Mouse (Mus musculus) central nervous system, embryonic 11.5 days (tissue): ENCODE results near the gene Nutm1. TPM values are rescaled to one million over a fixed set of nuclear protein-coding genes. Genes with fewer than 3 reads are reported as not detected.

Experiments used
- polyA plus RNA-seq: library from polyadenylated mRNA; depleted of rRNA; stranded (reverse); fragments of >200 nt; gene quantifications from 2 replicates; pipeline ENCODE4 v1.2.3, GENCODE M21; 2012; rRNA removed

Nutm1 gene
- polyA plus RNA-seq = not detected in 2 replicates

DNA sequence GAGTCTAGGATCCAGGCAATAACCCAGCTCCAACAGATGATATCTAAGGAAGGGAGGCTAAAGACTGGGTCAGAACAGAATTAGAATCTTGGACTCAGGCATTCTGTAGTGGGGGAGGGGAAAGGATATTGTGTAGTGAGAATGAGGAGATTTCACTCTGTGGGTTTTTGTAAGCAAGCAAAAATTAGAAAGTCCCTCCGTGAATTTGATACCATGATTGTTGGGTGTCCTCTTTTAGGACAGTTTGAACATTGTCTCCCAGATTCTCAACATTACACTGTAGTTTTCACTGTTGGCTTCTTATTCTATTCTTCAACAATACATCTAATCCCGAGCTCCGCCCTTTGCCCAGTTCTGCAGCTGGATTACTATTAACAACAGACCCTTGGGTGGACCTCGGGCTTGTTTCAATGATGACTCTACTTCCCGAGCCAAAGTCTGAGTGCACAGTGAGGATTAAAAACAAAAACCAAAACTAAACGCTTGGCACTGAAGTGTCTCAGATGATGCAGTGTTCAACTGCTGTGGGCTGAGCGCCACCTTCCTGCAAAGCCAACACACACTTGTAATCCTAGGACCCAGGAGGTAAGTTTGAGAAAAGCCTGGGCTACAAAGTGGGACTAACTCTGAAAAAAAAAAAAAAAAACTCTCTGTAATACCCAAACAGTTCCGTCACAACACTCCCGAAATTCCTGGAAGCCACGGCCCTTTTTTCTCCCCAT, at the start of gene Nutm1:
Nutm1 (minus strand) TSS at position 51 of the 722 bp plus-strand sequence.

DNA sequence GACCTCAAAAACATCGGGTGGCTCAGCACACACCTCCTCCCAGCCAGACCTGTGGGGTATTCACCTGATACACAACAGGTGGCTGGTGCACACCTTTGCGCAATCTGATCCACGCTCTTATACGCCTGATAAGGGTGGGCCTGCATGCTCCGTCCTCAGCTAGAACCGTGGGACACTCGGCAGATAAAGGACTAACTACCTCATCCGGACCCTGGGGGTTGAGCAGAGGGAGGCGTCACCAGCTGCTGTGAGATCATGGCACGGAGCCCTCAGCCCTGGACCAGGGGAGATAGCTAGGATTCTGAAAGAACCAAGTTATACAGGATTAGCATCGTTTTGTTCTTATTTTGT, 7.1 kb upstream of the Nutm1 start, which contains the start of gene Gm21985:
Gm21985 (plus strand) TSS at position 73 of the 351 bp plus-strand sequence.

GRCm38 (mm10) chr2:112265448-112266241, 6.6 kb upstream of the Nutm1 start, which contains the start of gene Slc12a6:
Gene Slc12a6, plus strand, starts transcription at chr2:112265825.

DNA sequence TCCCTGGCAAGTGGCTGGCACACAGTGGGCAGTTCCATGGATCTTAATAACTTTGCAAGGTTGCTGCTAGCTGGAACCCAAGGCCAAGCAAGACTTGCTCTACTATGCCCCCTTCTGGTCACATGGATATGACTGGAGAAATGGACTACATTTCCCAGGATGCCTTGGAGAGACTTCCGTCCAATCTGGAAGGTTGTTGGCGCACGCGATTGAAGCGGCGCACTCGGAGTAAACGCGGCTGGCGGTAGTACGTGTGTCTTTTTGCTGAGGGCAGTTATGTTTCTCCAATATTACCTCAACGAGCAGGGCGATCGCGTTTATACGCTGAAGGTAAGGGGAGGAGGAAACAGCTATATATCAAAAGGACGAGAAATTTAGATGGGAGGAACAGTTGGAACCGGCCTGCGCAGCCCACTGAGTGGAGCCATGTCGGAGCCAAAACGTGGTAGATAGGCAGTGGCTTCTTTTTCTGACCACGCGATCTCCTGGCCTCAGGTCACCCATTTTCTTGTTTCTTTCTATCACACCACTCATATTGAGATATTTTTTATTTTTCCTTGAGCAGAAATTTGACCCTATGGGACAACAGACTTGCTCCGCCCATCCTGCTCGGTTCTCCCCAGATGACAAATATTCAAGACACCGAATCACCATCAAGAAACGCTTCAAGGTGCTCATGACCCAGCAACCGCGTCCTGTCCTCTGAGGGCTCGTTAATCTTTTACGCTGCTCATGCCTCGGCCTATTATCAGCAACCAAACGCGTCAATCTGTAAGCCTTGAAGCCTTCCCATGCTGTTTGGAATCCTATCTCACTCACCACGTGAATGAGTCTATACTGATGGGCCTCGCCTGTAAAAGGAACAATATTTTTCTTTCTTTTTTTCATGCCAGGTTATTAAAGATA, 2.9 kb upstream of the Nutm1 start, which contains the start of gene Nop10:
Nop10 (plus strand) TSS at position 179 of the 906 bp plus-strand sequence.

GRCm38 (mm10) chr2:112239212-112239934, 19.7 kb downstream of the Nutm1 start, which contains the start of gene Lpcat4:
Gene Lpcat4, plus strand, starts transcription at chr2:112239468.

Other genes with a start within 250 kb of the Nutm1 start
- not detected in 2 replicates for gene Olfr1310, start 246.6 kb downstream of the Nutm1 start, polyA plus RNA-seq
- not detected in 2 replicates for gene Olfr1311, start 234.9 kb downstream of the Nutm1 start, polyA plus RNA-seq
- not detected in 2 replicates for gene Olfr1312, start 209.1 kb downstream of the Nutm1 start, polyA plus RNA-seq
- not detected in 2 replicates for gene Olfr1313, start 181.4 kb downstream of the Nutm1 start, polyA plus RNA-seq
- gene Olfr1314, start 162.5 kb downstream of the Nutm1 start, polyA plus RNA-seq = not detected in 2 replicates
- not detected in 2 replicates for gene Olfr1315-ps1, start 143.9 kb downstream of the Nutm1 start, polyA plus RNA-seq
- gene Olfr1316, start 124.3 kb downstream of the Nutm1 start, polyA plus RNA-seq = not detected in 2 replicates
- not detected in 2 replicates for gene Olfr1317, start 119.0 kb downstream of the Nutm1 start, polyA plus RNA-seq
- not detected in 2 replicates for gene Olfr1318, start 105.1 kb downstream of the Nutm1 start, polyA plus RNA-seq
- gene Lpcat4, start 19.8 kb downstream of the Nutm1 start, polyA plus RNA-seq = 30.2 and 30.4 TPM in 2 replicates
- gene Nop10, start 2.6 kb upstream of the Nutm1 start, polyA plus RNA-seq = 48.0 and 121 TPM in 2 replicates
- 26.2 and 33.4 TPM in 2 replicates for gene Slc12a6, start 6.5 kb upstream of the Nutm1 start, polyA plus RNA-seq
- 0.04 TPM in 1 of 2 replicates, not detected in the other for gene Gm21985, start 7.0 kb upstream of the Nutm1 start, polyA plus RNA-seq
- 70.2 and 79.5 TPM in 2 replicates for gene Emc4, start 108.7 kb upstream of the Nutm1 start, polyA plus RNA-seq
- gene Katnbl1, start 119.9 kb upstream of the Nutm1 start, polyA plus RNA-seq = 11.0 and 24.0 TPM in 2 replicates
- gene Emc7, start 195.7 kb upstream of the Nutm1 start, polyA plus RNA-seq = 6.9 and 8.7 TPM in 2 replicates
- gene Chrm5, start 221.5 kb upstream of the Nutm1 start, polyA plus RNA-seq = not detected in 2 replicates
- gene Aven, start 233.7 kb upstream of the Nutm1 start, polyA plus RNA-seq = 13.0 and 17.4 TPM in 2 replicates